Mouse (Mus musculus) limb, embryonic 14.5 days (tissue): ENCODE data around the gene Rbm41. TPM values are rescaled to one million over a fixed set of nuclear protein-coding genes. Genes with fewer than 3 reads are reported as not detected.

Experiments
- ATAC-seq: fragments of 200-750 bp; cut with Nextera tagmentation; 2 replicates; pipeline ENCODE4 v1.8.0; 2017; ENCODE audit warnings: low read depth, moderate number of reproducible peaks, moderate TSS enrichment; ENCODE audit not compliant: low FRiP score
- DNase-seq: peaks from one replicate; pipeline ENCODE4 v3.0.0-alpha.2; 2015; ENCODE audit warnings: low spot score
- H3K27ac ChIP-seq: fragments of 300-500 bp; sonication (generic); replicated peaks from 2 replicates; pipeline ENCODE4 v1.5.1; 2014; ENCODE audit warnings: low read depth, mild to moderate bottlenecking, low read length, moderate library complexity, mixed read lengths
- H3K27me3 ChIP-seq: fragments of 300-500 bp; sonication (generic); 2 replicates; pipeline ENCODE4 v1.6.1; 2014; ENCODE audit warnings: low read length, mixed read lengths; ENCODE audit not compliant: control insufficient read depth, insufficient read depth
- H3K36me3 ChIP-seq: fragments of 300-500 bp; sonication (generic); 2 replicates; pipeline ENCODE4 v1.6.1; 2014; ENCODE audit warnings: mild to moderate bottlenecking, low read length, moderate library complexity, mixed read lengths; ENCODE audit not compliant: control insufficient read depth, insufficient read depth
- H3K4me1 ChIP-seq: fragments of 300-500 bp; sonication (generic); 2 replicates; pipeline ENCODE4 v1.6.1; 2014; ENCODE audit warnings: antibody characterized with exemption, low read length, mixed read lengths; ENCODE audit not compliant: control insufficient read depth, insufficient read depth
- H3K4me2 ChIP-seq: fragments of 300-500 bp; sonication (generic); replicated peaks from 2 replicates; pipeline ENCODE4 v1.6.1; 2014; ENCODE audit warnings: low read depth, mild to moderate bottlenecking, low read length, moderate library complexity; ENCODE audit not compliant: severe bottlenecking
- H3K4me3 ChIP-seq: fragments of 300-500 bp; sonication (generic); replicated peaks from 2 replicates; pipeline ENCODE4 v1.5.1; 2014; ENCODE audit warnings: low read length
- H3K9ac ChIP-seq: fragments of 300-500 bp; sonication (generic); 2 replicates; pipeline ENCODE4 v1.6.1; 2014; ENCODE audit warnings: mild to moderate bottlenecking, low read depth, low read length, moderate library complexity; ENCODE audit not compliant: severe bottlenecking
- H3K9me3 ChIP-seq: fragments of 300-500 bp; sonication (generic); 2 replicates; pipeline ENCODE4 v1.6.1; 2016; ENCODE audit warnings: low read length; ENCODE audit not compliant: control insufficient read depth
- POLR2A ChIP-seq: fragments of 200-500 bp; IDR thresholded peaks from 2 replicates; pipeline ENCODE4 v1.8.0; 2012; ENCODE audit warnings: inconsistent platforms, mild to moderate bottlenecking, moderate library complexity, borderline replicate concordance; ENCODE audit not compliant: insufficient read depth, insufficient read length; ENCODE audit errors: extremely low read depth
- WGBS: fragments of 180-500 bp; shearing (Covaris S2); extraction: QIAGEN DNeasy Blood & Tissue Kit; methylation state at CpG from one replicate; pipeline ENCODE4 v1.1.7; 2014; 5-methylcytosine and 5-hydroxymethylcytosine counted together
- polyA plus RNA-seq, 2 experiments: library from polyadenylated mRNA; depleted of rRNA in 1 of 2; stranded (reverse) in 1 of 2; unstranded in 1 of 2; fragments of >200 nt; fragmentation: Nextera tagmentation in 1 of 2; extraction: Ambion mirVana in 1 of 2; gene quantifications; 2 replicates each; pipeline versions ENCODE4 v1.2.1 to v1.2.3; 2012 to 2014

Gene Rbm41
- polyA plus RNA-seq, 2 experiments: 5.1 to 5.6 TPM

- ATAC-seq: no peak
- no peak overlapping the region for H3K9ac ChIP-seq
- TF ChIP-seq POLR2A: no peak
- H3K4me1 ChIP-seq: no peaks in the 10 kb centered on the region
- no peak overlapping the region for H3K4me3 ChIP-seq
- H3K27me3 ChIP-seq: no peaks in the 10 kb centered on the region
- WGBS: 83% methylated on average over 4 of the region's 4 CpGs
- H3K27ac ChIP-seq: no peak overlapping the region
- no peak for DNase-seq
- no peaks in the 10 kb centered on the region for H3K9me3 ChIP-seq
- no peak overlapping the region for H3K4me2 ChIP-seq
- H3K36me3 ChIP-seq: no peaks in the 10 kb centered on the region
Observed at GRCm38 (mm10) chrX:139920572-139920971, 77.8 kb downstream of the Rbm41 start.

GRCm38 (mm10) chrX:139891387-139891786, 107.0 kb downstream of the Rbm41 start:
- H3K27me3 ChIP-seq: no peaks in the 10 kb centered on the region
- H3K9me3 ChIP-seq: no peaks in the 10 kb centered on the region
- DNase-seq (no peak), ATAC-seq (no peak)
- H3K36me3 ChIP-seq: no peaks in the 10 kb centered on the region
- no peak overlapping the region for H3K4me2 ChIP-seq
- no peak for TF ChIP-seq POLR2A
- H3K9ac ChIP-seq: no peak overlapping the region
- H3K4me1 ChIP-seq: no peaks in the 10 kb centered on the region
- no peak overlapping the region for H3K4me3 ChIP-seq
- H3K27ac ChIP-seq: no peak overlapping the region
- WGBS: 50% methylated on average over 1 of the region's 1 CpGs

- Histone ChIP-seq H3K27me3 (0 out of 2 replicates have a peak, but pooled peaks cover 3% of the 10 kb centered on the region), H3K4me2 (no peak overlapping the region), H3K9me3 (no peaks in the 10 kb centered on the region), H3K36me3 (no peaks in the 10 kb centered on the region), H3K9ac (no peak overlapping the region), H3K27ac (no peak overlapping the region), H3K4me1 (no peaks in the 10 kb centered on the region), H3K4me3 (no peak overlapping the region)
- DNase-seq (peak; percentile 52), ATAC-seq (no peak; the same call in 1 of the 2 replicates)
- TF ChIP-seq POLR2A: no peak
Observed at GRCm38 (mm10) chrX:139883221-139883620, 115.2 kb downstream of the Rbm41 start.

GRCm38 (mm10) chrX:139877936-139878335, 120.5 kb downstream of the Rbm41 start:
- H3K9ac ChIP-seq: no peak overlapping the region
- no peak for ATAC-seq
- 31% methylated on average over 3 of the region's 3 CpGs for WGBS
- 0 out of 2 replicates have a peak, but pooled peaks cover 3% of the 10 kb centered on the region for H3K27me3 ChIP-seq
- H3K36me3 ChIP-seq: no peaks in the 10 kb centered on the region
- no peak for DNase-seq
- H3K9me3 ChIP-seq: no peaks in the 10 kb centered on the region
- no peak overlapping the region for H3K27ac ChIP-seq
- no peaks in the 10 kb centered on the region for H3K4me1 ChIP-seq
- H3K4me3 ChIP-seq: no peak overlapping the region
- no peak overlapping the region for H3K4me2 ChIP-seq
- TF ChIP-seq POLR2A: no peak

- Histone ChIP-seq H3K9ac (no peak overlapping the region), H3K36me3 (no peaks in the 10 kb centered on the region), H3K4me2 (no peak overlapping the region), H3K9me3 (no peaks in the 10 kb centered on the region), H3K4me1 (no peaks in the 10 kb centered on the region), H3K27me3 (0 out of 2 replicates have a peak, but pooled peaks cover 3% of the 10 kb centered on the region), H3K27ac (no peak overlapping the region), H3K4me3 (no peak overlapping the region)
- ATAC-seq: no peak
- 74% methylated on average over 7 of the region's 7 CpGs for WGBS
- DNase-seq: no peak
- TF ChIP-seq POLR2A: no peak
Observed at GRCm38 (mm10) chrX:139877105-139877504, 121.3 kb downstream of the Rbm41 start.
